Mouse (Mus musculus) embryo, embryonic 11.5 days (tissue): ENCODE measurements at regions not wholly inside any gene's neighbourhood (a gene's known extent, or its start where the extent isn't known, plus 50 kb on each side); places are given as distances from the start of the nearest gene placed in this dataset.
"Not testable (repeated sequence)": the region's sequence is repeated elsewhere in the genome, so short reads cannot be mapped to it uniquely, and the experiment has no call there.

Source experiments
- DNase-seq: peaks from one replicate; pipeline ENCODE4 v3.0.0-alpha.2; 2012; ENCODE audit warnings: low read depth, low spot score

- DNase-seq = no peak
Measured at GRCm38 (mm10) chr13:26267501-26267900, 502.5 kb downstream of the Hdgfl1 start.

- no peak for DNase-seq
Measured at GRCm38 (mm10) chr13:26235941-26236340, 534.0 kb downstream of the Hdgfl1 start.

- DNase-seq = no peak
Measured at GRCm38 (mm10) chr13:26234703-26235102, 535.3 kb downstream of the Hdgfl1 start.

- DNase-seq = no peak
Measured at GRCm38 (mm10) chr13:26217299-26217698, 552.7 kb downstream of the Hdgfl1 start.

GRCm38 (mm10) chr13:26216579-26216978 is 553.4 kb downstream of the Hdgfl1 start:
- DNase-seq = no peak

GRCm38 (mm10) chr13:26205532-26206105 is 564.3 kb downstream of the Hdgfl1 start:
- no peak for DNase-seq

GRCm38 (mm10) chr13:26194646-26195045 is 575.3 kb downstream of the Hdgfl1 start:
- DNase-seq = no peak

- DNase-seq = no peak
Measured at GRCm38 (mm10) chr13:26183879-26184278, 586.1 kb downstream of the Hdgfl1 start.

GRCm38 (mm10) chr13:26171891-26172482 is 598.0 kb downstream of the Hdgfl1 start:
- DNase-seq = no peak

- DNase-seq = no peak
Measured at GRCm38 (mm10) chr13:26169641-26170040, 600.3 kb downstream of the Hdgfl1 start.

GRCm38 (mm10) chr13:26158703-26159102 is 611.3 kb downstream of the Hdgfl1 start:
- no peak for DNase-seq

- peak; percentile 52 for DNase-seq
Measured at GRCm38 (mm10) chr13:26154701-26155471, 615.1 kb downstream of the Hdgfl1 start.

GRCm38 (mm10) chr13:26154251-26154650 is 615.7 kb downstream of the Hdgfl1 start:
- DNase-seq = no peak

GRCm38 (mm10) chr13:26153093-26153492 is 616.9 kb downstream of the Hdgfl1 start:
- DNase-seq = no peak

- no peak for DNase-seq
Measured at GRCm38 (mm10) chr13:26150426-26150825, 619.5 kb downstream of the Hdgfl1 start.

GRCm38 (mm10) chr13:26142811-26143210 is 627.2 kb downstream of the Hdgfl1 start:
- DNase-seq = no peak

GRCm38 (mm10) chr13:26119363-26119762 is 650.6 kb downstream of the Hdgfl1 start:
- DNase-seq = peak; percentile 19

GRCm38 (mm10) chr13:26114136-26114535 is 655.8 kb downstream of the Hdgfl1 start:
- DNase-seq = no peak

- DNase-seq = not testable (repeated sequence)
Measured at GRCm38 (mm10) chr13:26113723-26114122, 656.2 kb downstream of the Hdgfl1 start.

- no peak for DNase-seq
Measured at GRCm38 (mm10) chr13:26112579-26112978, 657.4 kb downstream of the Hdgfl1 start.

GRCm38 (mm10) chr13:26109013-26109412 is 661.0 kb downstream of the Hdgfl1 start:
- DNase-seq = no peak

GRCm38 (mm10) chr13:26088727-26089126 is 681.2 kb downstream of the Hdgfl1 start:
- no peak for DNase-seq

GRCm38 (mm10) chr13:26080814-26081213 is 689.2 kb downstream of the Hdgfl1 start:
- no peak for DNase-seq
